Mouse (Mus musculus) embryo, embryonic 11 days (tissue): ENCODE measurements at regions not wholly inside any gene's neighbourhood (a gene's known extent, or its start where the extent isn't known, plus 50 kb on each side); places are given as distances from the start of the nearest gene placed in this dataset.
"Not testable (repeated sequence)": the region's sequence is repeated elsewhere in the genome, so short reads cannot be mapped to it uniquely, and the experiment has no call there.

Experiments
- DNase-seq: peaks from one replicate; pipeline ENCODE4 v3.0.0-alpha.2; 2015

DNA sequence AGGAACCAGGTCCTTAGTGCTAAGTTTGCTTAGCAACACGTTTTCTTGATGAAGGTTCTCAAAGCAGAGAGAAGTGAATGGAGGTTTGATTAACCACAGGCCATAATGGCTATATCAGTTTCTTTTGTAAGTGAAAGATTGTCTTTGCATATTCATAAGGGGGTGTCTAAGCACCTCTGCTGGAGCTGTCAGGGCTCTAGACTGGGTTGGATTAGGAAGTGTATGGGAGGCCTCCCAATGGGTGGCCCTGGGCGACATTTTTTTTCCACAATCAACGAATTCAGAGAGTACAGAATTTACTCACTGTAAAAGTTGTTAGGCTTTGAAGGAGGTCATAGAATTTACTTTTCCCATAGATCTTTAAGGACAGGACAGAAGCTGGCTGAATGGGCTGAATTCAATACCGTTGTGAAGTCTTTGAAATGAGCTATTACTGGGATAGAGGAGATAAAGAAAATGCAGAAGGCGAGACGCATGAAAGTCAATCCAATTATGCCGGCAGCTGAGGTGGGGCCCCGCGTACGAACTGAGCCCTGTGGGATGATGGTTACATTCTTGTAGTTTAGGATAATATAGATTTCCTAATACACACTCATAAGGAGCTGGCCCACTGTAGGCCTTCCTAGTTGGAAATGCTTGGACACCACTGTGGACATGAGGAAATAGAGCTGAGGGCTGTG, 268.4 kb upstream of the Ubash3b start:
- no peak for DNase-seq

GRCm38 (mm10) chr9:41429236-41429635, 267.7 kb upstream of the Ubash3b start:
- DNase-seq, result no peak

GRCm38 (mm10) chr9:41426698-41427097, 265.2 kb upstream of the Ubash3b start:
- DNase-seq, result no peak

GRCm38 (mm10) chr9:41425225-41425624, 263.7 kb upstream of the Ubash3b start:
- no peak for DNase-seq

DNA sequence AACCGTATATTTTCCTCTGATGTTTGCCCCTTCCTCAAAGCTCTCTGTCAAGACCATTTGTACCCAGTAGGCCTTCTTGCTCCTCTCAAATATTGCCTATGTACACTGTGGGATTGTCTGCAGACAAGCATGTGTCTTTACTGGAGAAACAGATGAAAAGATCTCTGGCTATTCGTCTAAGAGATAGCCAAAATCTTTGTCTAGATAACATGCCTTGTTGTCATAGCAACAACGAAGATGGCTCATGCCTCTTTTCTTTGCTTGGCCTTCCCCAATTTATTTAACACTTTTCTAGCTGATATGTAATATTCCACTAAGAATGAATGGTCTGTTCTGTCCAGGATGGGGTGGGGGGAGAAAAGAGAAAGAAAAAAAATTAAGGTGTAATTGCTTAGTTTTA, 252.3 kb upstream of the Ubash3b start:
- peak; percentile 7 for DNase-seq

GRCm38 (mm10) chr9:41413091-41413490, 251.6 kb upstream of the Ubash3b start:
- not testable (repeated sequence) for DNase-seq

- no peak for DNase-seq
Measured at GRCm38 (mm10) chr9:41412174-41412757, 250.8 kb upstream of the Ubash3b start.

DNA sequence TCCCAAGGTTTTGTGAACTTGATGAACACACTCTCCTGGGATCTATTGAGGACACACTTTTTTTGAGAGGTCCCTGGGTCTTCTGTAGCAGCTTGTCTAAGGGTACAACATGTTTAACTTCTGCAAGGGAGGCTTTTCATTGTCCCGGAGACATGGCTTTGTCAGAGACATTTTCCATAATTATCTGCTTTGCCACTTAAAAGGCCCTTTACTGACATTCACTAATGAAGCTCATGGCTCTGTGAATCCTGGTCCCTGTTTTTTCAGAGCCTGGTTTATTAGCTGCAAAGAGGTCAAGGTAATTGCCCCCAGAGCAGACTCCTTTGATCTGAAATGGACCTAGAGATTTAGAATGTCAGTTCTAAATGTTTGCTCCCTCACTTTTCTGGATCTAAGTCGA, 246.8 kb upstream of the Ubash3b start:
- DNase-seq, result peak; percentile 7

GRCm38 (mm10) chr9:41407078-41407477, 245.6 kb upstream of the Ubash3b start:
- DNase-seq, result no peak

GRCm38 (mm10) chr9:41402942-41403341, 241.4 kb upstream of the Ubash3b start:
- DNase-seq, result no peak

- no peak for DNase-seq
Measured at GRCm38 (mm10) chr9:41400950-41401349, 239.5 kb upstream of the Ubash3b start.

- DNase-seq, result peak; percentile 54
Measured at GRCm38 (mm10) chr9:41395471-41395870, 234.0 kb upstream of the Ubash3b start.

DNA sequence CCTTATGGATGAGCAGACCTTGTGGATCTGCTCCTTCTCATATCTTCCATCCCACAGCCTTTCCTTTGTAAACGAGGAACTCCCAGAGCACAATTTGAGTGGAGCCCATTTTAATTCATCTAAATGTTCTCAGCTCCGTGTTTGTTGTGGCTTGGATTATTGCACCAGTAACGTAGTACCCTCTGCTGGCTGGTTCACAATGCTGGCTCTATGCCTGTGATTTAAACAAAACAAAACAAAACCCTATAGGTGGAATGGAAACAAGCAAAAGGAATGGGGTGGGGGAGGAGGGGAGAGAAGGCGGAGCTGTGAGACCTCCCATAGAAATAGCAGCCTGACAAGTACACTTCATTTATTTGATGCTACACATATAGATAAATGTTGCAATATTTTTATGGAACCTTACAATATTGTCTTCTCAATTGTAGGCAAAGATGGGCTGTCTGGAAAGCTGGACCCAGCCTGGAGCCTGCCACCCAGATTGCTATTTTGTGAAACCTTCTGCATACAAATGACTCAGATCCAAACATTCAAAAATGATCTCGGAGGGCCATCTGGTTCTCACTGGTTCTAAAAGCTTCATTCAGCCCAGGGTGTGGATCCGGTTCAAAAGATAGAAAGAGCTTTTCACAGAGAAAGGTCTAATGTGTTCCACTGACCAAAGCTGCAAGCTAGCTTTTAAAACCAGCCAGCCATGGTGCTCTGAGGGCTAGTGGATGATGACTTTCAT, 230.3 kb upstream of the Ubash3b start:
- DNase-seq, result no peak

GRCm38 (mm10) chr9:41379283-41379682, 217.8 kb upstream of the Ubash3b start:
- peak; percentile 44 for DNase-seq

DNA sequence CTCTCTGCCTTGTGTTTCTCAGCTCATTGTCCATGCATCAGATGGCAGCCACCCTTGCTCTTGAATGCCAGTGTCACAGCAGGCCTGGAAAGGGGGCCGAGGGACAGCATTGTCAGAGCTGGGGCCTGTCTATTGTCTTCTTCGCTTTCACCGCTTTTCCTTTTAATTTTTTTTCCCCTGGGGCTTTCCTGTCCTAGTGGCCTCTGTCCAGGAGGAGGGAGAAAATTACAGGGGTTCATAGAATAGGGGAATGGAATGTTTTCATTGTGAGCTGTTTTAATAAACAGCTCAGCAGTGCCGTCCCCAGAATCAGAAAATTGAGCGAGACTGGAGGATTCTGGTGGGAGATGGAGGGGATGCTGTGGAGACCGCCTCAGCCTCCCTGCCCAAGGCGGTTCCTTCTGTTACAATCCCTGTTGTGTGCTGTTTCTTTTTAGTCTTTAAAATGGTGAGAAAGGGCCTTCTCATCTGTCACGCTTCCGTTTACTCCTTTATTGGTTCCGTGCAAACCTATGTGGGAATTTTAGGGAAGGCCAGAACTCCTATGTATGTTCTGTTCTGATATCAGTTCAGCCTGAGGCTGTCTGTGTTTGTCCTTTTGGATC, 217.2 kb upstream of the Ubash3b start:
- DNase-seq, result peak; percentile 58

- DNase-seq, result peak; percentile 62
Measured at GRCm38 (mm10) chr9:41377701-41378626, 216.5 kb upstream of the Ubash3b start.

GRCm38 (mm10) chr9:41376948-41377700, 215.6 kb upstream of the Ubash3b start:
- DNase-seq, result no peak

- DNase-seq, result peak; percentile 72
Measured at GRCm38 (mm10) chr9:41375984-41376651, 214.6 kb upstream of the Ubash3b start.

DNA sequence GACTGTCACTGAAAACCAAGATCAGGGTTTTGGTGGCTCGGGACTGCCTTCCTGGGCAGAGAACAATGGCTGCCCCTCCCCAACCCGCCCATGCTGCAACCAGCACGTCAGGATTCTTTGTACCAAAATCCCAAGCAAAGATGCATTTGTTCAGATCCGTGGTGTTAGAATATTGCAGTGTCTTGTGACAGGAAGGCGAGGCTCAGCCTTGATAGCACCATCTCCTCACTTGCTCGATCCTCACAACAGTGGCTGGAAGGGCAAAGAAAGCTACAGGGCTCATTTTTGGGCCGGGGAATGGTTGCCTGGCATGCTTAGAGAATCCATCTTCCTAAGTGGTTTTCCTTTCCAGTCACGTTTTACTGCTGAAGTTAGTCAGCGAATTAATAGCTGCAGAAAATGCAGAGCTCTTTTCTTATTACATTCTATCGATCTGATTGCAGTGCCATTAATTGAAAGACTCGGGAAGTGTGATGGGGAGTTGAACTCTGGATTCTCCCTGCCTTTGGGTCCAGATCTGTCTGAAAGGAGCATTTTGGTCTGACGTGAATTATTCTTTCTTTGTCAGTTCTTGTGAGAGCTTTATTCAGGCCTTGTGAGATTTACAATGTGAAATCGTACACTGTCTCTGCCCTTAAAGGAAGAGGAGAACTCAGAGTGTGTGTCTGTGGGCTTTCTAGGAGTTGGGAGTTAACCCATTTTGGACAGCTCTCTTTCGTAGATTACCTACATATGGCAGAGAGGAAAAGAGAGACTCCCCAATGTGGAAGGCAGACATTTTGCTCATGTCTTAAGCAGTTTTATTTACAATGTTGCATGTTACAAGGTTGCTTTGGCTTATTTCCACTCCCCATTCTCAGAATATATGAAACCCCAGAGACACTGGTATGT, 213.3 kb upstream of the Ubash3b start:
- DNase-seq, result peak; percentile 55

DNA sequence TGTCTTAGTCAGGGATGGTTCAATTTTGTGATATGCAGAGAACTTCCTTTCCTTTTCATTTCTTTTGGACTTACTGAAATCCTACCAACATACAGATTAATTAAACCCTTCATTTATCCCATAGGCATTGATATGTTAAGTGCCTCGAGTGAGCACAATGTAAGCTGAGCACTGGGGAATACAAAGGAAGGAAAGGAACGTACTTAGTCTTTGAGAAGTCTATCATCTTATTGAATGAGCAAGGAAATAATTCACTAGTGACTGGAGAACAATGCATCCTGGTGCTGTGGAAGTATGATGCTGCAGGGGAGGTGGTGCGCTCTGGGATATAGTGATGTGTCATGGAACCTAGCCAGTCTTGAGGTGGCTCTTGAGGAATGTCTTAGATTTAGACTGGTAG, 204.9 kb upstream of the Ubash3b start:
- no peak for DNase-seq
